Mouse (Mus musculus): ENCODE results near the gene Itga4. TPM values are rescaled to one million over a fixed set of nuclear protein-coding genes. Genes with fewer than 3 reads are reported as not detected.

Gene Itga4
- total and polyA plus RNA-seq, 2 experiments from 2014 or later: 0.71 to 2.1 TPM

DNA sequence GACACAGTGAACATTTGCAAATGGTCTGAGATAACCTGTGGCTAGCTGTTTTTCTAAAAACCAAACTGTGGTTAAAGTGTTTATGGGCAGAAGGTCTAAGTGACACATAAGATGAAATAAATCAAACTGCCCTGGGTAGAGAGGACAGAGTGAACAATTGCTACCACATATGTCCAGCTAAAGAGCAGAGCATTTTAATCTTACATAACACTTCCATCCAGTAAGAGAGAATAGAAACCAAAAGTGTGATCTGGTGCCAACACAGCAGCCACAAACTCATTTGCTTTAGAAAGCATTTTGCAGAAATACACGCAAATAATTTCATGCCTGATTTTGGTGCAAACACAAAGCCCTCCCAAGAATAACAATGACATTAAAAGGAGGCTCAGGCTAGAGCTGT lies 83.8 kb downstream of the Itga4 start:
- no peaks in the 10 kb centered on the region for H3K9me3 ChIP-seq (replicated peaks; ENCODE audit: control insufficient read depth, low read length)
- H3K9ac ChIP-seq (replicated peaks; ENCODE audit: low read depth, low read length): no peak overlapping the region
- 86% methylated on average over 1 of the region's 1 CpGs for WGBS
- no peak overlapping the region for H3K4me3 ChIP-seq (ENCODE audit: low read depth, low read length)
- H3K4me2 ChIP-seq (ENCODE audit: low read depth, low read length): no peak overlapping the region
- no peak for DNase-seq (ENCODE audit: low spot score)
- no peak for ATAC-seq (ENCODE audit: insufficient read depth, low read depth)
- H3K27me3 ChIP-seq (ENCODE audit: control insufficient read depth, insufficient read depth, low read length): no peaks in the 10 kb centered on the region
- no peak overlapping the region for H3K27ac ChIP-seq (ENCODE audit: low read depth)
- TF ChIP-seq CTCF (IDR thresholded peaks at IDR 0.05; ENCODE audit: low read depth) (no peak), EP300 (IDR thresholded peaks at IDR 0.05; ENCODE audit: low read depth) (no peak)
- H3K36me3 ChIP-seq (replicated peaks; ENCODE audit: control insufficient read depth, insufficient read depth, low read length): no peaks in the 10 kb centered on the region
- no peaks in the 10 kb centered on the region for H3K4me1 ChIP-seq (ENCODE audit: control insufficient read depth, insufficient read depth)

DNA sequence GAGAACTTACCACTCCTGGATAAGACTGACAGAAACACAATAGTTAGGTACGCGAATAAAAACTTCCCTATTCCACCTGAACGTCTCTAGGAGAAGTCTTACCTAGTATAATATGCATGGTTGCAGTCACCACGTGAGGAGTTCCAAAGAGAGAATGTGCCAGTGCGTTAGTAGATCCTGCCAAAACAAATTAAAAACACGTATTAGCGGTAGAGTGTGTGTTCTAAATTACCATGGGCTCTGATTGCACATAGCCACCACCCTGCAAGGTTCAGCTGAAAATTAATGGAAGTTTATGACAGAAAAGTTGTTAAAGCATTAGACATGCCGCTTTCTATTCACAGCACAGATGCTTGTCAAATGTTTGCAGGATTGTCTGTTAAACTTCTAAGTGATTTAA lies 87.9 kb downstream of the Itga4 start:
- no peak for DNase-seq (ENCODE audit: low spot score)
- Histone ChIP-seq H3K9ac (replicated peaks; ENCODE audit: low read depth, low read length) (no peak overlapping the region), H3K27ac (ENCODE audit: low read depth) (no peak overlapping the region), H3K27me3 (ENCODE audit: control insufficient read depth, insufficient read depth, low read length) (no peaks in the 10 kb centered on the region), H3K4me2 (ENCODE audit: low read depth, low read length) (no peak overlapping the region), H3K36me3 (replicated peaks; ENCODE audit: control insufficient read depth, insufficient read depth, low read length) (no peaks in the 10 kb centered on the region), H3K4me3 (ENCODE audit: low read depth, low read length) (no peak overlapping the region), H3K9me3 (replicated peaks; ENCODE audit: control insufficient read depth, low read length) (no peaks in the 10 kb centered on the region), H3K4me1 (ENCODE audit: control insufficient read depth, insufficient read depth) (no peaks in the 10 kb centered on the region)
- TF ChIP-seq EP300 (IDR thresholded peaks at IDR 0.05; ENCODE audit: low read depth) (no peak), CTCF (IDR thresholded peaks at IDR 0.05; ENCODE audit: low read depth) (no peak)
- no peak for ATAC-seq (ENCODE audit: insufficient read depth, low read depth)
- 83% methylated on average over 8 of the region's 8 CpGs for WGBS

DNA sequence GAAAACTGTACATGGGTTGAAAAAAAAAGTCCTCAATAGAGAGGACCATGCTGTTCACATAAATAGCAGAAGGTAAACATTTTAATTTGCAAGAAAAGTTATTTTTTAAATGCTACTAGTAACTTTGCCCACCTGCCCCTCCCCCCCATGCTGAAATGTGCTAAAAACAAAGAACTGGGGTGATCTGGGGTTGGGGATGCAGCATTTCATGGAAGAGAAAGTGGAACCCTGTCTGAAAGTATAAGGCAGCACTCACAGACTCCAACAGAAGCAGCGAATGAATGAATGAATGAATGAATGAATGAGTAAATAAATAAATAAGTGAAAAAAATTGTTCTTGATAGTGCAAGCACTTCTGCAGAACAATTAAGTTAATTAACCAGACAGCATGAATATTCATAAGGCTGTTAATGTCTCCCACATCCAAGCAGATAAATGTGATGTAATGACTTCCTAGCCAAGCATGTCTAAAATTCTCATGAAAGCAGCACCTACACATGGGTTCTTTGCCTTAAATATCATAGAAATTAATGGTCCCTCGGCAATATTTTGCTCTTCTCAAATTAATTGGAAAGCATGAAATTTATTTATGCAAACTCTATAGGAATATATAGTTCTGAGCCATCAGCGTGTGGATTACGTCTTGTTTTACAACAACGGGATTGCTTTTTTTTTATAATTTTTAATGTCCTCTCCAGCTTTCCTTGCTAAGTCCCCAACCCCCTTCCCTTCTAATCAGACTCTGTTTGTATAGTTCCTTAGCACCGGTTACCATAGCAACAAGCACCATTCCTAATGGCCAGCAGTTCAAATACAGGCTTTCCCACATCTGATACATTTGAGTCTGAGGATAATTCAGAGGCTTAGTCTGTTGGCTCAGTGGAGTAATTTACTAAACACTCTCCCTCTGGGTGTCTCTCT lies 96.2 kb downstream of the Itga4 start:
- no peak for DNase-seq (ENCODE audit: low spot score)
- Histone ChIP-seq H3K4me2 (ENCODE audit: low read depth, low read length) (no peak overlapping the region), H3K9ac (replicated peaks; ENCODE audit: low read depth, low read length) (no peak overlapping the region), H3K4me3 (ENCODE audit: low read depth, low read length) (no peak overlapping the region), H3K9me3 (replicated peaks; ENCODE audit: control insufficient read depth, low read length) (no peaks in the 10 kb centered on the region), H3K36me3 (replicated peaks; ENCODE audit: control insufficient read depth, insufficient read depth, low read length) (no peaks in the 10 kb centered on the region), H3K4me1 (ENCODE audit: control insufficient read depth, insufficient read depth) (no peaks in the 10 kb centered on the region), H3K27ac (ENCODE audit: low read depth) (no peak overlapping the region), H3K27me3 (ENCODE audit: control insufficient read depth, insufficient read depth, low read length) (no peaks in the 10 kb centered on the region)
- no peak for TF ChIP-seq EP300 (IDR thresholded peaks at IDR 0.05; ENCODE audit: low read depth)
- no peak for TF ChIP-seq CTCF (IDR thresholded peaks at IDR 0.05; ENCODE audit: low read depth)
- ATAC-seq (ENCODE audit: insufficient read depth, low read depth): no peak
- WGBS: 78% methylated on average over 6 of the region's 6 CpGs

DNA sequence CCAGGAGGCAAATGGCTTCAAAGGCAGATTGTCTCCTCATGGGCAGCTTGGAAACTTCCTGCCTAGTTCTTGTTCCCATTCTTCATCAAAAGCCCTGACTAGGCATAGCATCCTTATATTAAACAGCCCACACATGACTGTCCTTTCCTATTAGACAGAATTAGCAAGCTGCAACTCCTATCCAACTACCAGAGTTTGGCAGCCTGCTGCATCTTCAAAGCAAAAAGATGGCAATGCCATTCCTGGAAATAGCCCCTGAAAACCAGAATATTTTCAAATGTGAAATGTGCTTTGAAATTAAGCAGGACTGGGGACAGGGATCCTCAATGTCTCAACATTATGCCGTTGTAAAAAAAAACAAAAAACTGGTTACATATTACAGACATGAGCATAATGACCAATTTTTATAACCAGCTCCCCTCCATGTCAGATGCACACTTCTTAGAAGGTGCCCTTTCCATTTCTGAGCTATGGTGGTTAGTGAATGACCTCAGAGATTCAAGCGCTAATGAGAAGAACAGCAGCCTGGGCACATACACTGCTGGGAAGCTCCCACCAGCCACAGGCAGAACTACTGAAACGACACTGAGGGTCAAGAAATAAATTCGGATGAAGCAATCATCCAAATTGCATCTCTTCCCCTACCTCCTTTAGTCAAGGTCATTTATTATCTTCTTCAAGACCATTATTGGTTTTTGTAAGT lies 97.0 kb downstream of the Itga4 start:
- DNase-seq (ENCODE audit: low spot score): no peak
- Histone ChIP-seq H3K4me1 (ENCODE audit: control insufficient read depth, insufficient read depth) (no peaks in the 10 kb centered on the region), H3K9me3 (replicated peaks; ENCODE audit: control insufficient read depth, low read length) (no peaks in the 10 kb centered on the region), H3K36me3 (replicated peaks; ENCODE audit: control insufficient read depth, insufficient read depth, low read length) (no peaks in the 10 kb centered on the region), H3K27me3 (ENCODE audit: control insufficient read depth, insufficient read depth, low read length) (no peaks in the 10 kb centered on the region), H3K4me3 (ENCODE audit: low read depth, low read length) (no peak overlapping the region), H3K4me2 (ENCODE audit: low read depth, low read length) (no peak overlapping the region), H3K27ac (ENCODE audit: low read depth) (no peak overlapping the region), H3K9ac (replicated peaks; ENCODE audit: low read depth, low read length) (no peak overlapping the region)
- no peak for TF ChIP-seq EP300 (IDR thresholded peaks at IDR 0.05; ENCODE audit: low read depth)
- no peak for TF ChIP-seq CTCF (IDR thresholded peaks at IDR 0.05; ENCODE audit: low read depth)
- no peak for ATAC-seq (ENCODE audit: insufficient read depth, low read depth)
- WGBS: 85% methylated on average over 4 of the region's 4 CpGs

DNA sequence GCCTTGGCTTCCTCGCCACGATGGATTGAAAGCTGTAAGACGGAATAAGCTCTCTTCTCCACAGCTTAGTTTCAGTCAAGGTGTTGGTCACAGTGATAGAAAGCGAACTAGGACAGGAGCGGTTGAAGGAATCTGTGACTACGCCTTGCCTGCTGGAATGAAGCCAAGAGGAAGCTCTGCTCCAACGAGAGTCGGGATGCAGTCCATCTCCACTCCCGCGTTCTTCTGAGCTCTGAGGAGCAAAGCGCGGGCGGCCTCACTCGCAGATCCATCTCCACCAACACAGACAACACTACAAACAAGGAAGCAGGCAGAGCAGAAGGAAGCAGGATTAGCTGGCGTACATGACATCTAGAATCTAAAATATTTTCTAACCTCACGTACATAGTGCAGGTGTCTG lies 99.5 kb downstream of the Itga4 start:
- no peak for DNase-seq (ENCODE audit: low spot score)
- 78% methylated on average over 16 of the region's 16 CpGs for WGBS
- no peaks in the 10 kb centered on the region for H3K27me3 ChIP-seq (ENCODE audit: control insufficient read depth, insufficient read depth, low read length)
- no peak overlapping the region for H3K27ac ChIP-seq (ENCODE audit: low read depth)
- H3K4me1 ChIP-seq (ENCODE audit: control insufficient read depth, insufficient read depth): no peaks in the 10 kb centered on the region
- H3K9me3 ChIP-seq (replicated peaks; ENCODE audit: control insufficient read depth, low read length): no peaks in the 10 kb centered on the region
- H3K4me2 ChIP-seq (ENCODE audit: low read depth, low read length): no peak overlapping the region
- H3K4me3 ChIP-seq (ENCODE audit: low read depth, low read length): no peak overlapping the region
- H3K36me3 ChIP-seq (replicated peaks; ENCODE audit: control insufficient read depth, insufficient read depth, low read length): no peaks in the 10 kb centered on the region
- no peak for ATAC-seq (ENCODE audit: insufficient read depth, low read depth)
- no peak overlapping the region for H3K9ac ChIP-seq (replicated peaks; ENCODE audit: low read depth, low read length)
- TF ChIP-seq EP300 (IDR thresholded peaks at IDR 0.05; ENCODE audit: low read depth) (no peak), CTCF (IDR thresholded peaks at IDR 0.05; ENCODE audit: low read depth) (no peak)
